Mouse (Mus musculus): Measurements from ENCODE around the gene Rnf111. TPM values are rescaled to one million over a fixed set of nuclear protein-coding genes. Genes with fewer than 3 reads are reported as not detected.
"Not testable (repeated sequence)": the region's sequence is repeated elsewhere in the genome, so short reads cannot be mapped to it uniquely, and the experiment has no call there.

Rnf111 gene
- polyA plus RNA-seq (2014; fragmentation: Nextera tagmentation; extraction: Ambion mirVana) = 32.9 and 35.2 TPM in 2 replicates

DNA sequence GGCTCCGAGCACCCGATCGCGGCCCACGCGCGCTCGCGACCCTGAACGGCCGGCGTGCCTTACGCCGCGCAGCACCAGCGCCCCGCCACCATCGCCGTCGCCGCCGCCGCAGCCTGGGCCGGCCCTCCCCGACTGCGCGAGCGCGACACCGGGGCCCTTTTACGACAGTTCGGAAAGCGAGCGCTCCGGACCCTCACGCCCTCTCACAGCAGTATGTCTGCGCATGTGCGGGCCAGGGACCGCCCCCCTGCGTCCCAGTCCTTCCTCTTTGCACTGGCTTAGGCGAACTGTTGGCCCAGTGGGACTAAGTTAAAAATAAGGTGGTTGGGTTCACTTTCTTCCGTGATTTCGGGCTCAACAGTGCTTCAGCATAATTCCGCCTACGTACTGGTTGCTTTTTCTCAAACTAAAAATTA lies at the start of gene Rnf111:
Gene Rnf111, minus strand, starts transcription at position 100 of the 416 bp plus-strand sequence.
- no peaks in the 10 kb centered on the region for H3K9me3 ChIP-seq (replicated peaks; ENCODE audit: control insufficient read depth, low read length)
- H3K4me1 ChIP-seq (ENCODE audit: control insufficient read depth, insufficient read depth, low read length) = no peaks in the 10 kb centered on the region
- peak within 1 kb of the TSS; percentile 99 for H3K4me3 ChIP-seq (ENCODE audit: low read depth, low read length)
- H3K4me2 ChIP-seq (ENCODE audit: low read depth, low read length) = peak within 1 kb of the TSS; percentile 53
- peak within 1 kb of the TSS; percentile 98 for H3K27ac ChIP-seq (replicated peaks; ENCODE audit: low read depth, low read length)
- WGBS = under 1% methylated on average over 43 of the region's 45 CpGs
- H3K36me3 ChIP-seq (replicated peaks; ENCODE audit: control insufficient read depth, insufficient read depth, low read depth, low read length) = no peaks in the 10 kb centered on the region
- H3K27me3 ChIP-seq (ENCODE audit: control insufficient read depth, insufficient read depth, low read length) = no peaks in the 10 kb centered on the region
- DNase-seq (ENCODE audit: low spot score) (peak; percentile 96), ATAC-seq (replicated peaks; ENCODE audit: insufficient number of reproducible peaks, low FRiP score, low TSS enrichment, low read depth) (peak; percentile 97)
- H3K9ac ChIP-seq (replicated peaks; ENCODE audit: low read length) = peak within 1 kb of the TSS; percentile 95

DNA sequence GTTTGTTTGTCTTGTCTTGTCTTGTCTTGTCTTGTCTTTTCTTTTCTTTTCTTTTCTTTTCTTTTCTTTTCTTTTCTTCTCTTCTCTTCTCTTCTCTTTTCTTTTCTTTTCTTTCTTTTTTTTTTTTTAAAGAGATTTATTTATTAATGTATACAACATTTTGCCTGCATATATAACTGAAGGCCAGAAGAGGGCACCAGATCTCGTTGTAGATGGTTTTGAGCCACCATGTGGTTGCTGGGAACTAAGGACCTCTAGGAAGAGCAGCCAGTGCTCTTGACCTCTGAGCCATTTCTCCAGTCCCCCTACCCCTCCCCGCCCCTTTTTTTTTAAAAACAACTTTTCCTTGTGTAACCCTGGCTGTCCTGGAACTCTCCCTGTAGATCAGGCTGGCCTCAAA lies 48.7 kb upstream of the Rnf111 start:
- not testable (repeated sequence) for H3K4me1 ChIP-seq (ENCODE audit: control insufficient read depth, insufficient read depth, low read length); H3K9ac ChIP-seq (replicated peaks; ENCODE audit: low read length); H3K36me3 ChIP-seq (replicated peaks; ENCODE audit: control insufficient read depth, insufficient read depth, low read depth, low read length); H3K4me2 ChIP-seq (ENCODE audit: low read depth, low read length); H3K27ac ChIP-seq (replicated peaks; ENCODE audit: low read depth, low read length); H3K9me3 ChIP-seq (replicated peaks; ENCODE audit: control insufficient read depth, low read length); DNase-seq (ENCODE audit: low spot score); H3K27me3 ChIP-seq (ENCODE audit: control insufficient read depth, insufficient read depth, low read length); H3K4me3 ChIP-seq (ENCODE audit: low read depth, low read length); ATAC-seq (replicated peaks; ENCODE audit: insufficient number of reproducible peaks, low FRiP score, low TSS enrichment, low read depth)
- WGBS = 92% methylated on average over 2 of the region's 2 CpGs

DNA sequence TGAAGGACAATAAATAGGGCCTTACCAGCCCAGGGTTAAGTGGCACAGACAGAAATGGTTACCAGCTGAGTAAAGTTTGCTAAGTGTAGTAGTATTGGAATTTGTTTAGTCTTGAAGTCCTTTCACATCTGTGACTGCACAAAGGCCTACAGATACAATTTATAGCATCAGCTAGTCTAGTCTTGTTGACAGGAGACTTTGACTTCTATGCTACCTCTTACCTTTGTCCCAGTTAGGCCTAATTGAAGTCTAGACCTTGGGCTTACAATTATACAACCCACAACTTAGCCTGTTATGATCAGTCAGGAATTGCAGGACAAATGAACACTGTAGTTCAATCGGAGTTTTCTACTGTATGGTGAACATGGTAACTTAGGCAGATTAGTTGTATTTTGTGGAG lies 48.0 kb upstream of the Rnf111 start:
- ATAC-seq (replicated peaks; ENCODE audit: insufficient number of reproducible peaks, low FRiP score, low TSS enrichment, low read depth) (no peak), DNase-seq (ENCODE audit: low spot score) (no peak)
- Histone ChIP-seq H3K9ac (replicated peaks; ENCODE audit: low read length) (no peak overlapping the region), H3K4me3 (ENCODE audit: low read depth, low read length) (no peak overlapping the region), H3K27ac (replicated peaks; ENCODE audit: low read depth, low read length) (no peak overlapping the region), H3K9me3 (replicated peaks; ENCODE audit: control insufficient read depth, low read length) (peaks cover 2% of the 10 kb centered on the region; the same call in 1 of the 2 replicates), H3K4me1 (ENCODE audit: control insufficient read depth, insufficient read depth, low read length) (no peaks in the 10 kb centered on the region), H3K4me2 (ENCODE audit: low read depth, low read length) (no peak overlapping the region), H3K27me3 (ENCODE audit: control insufficient read depth, insufficient read depth, low read length) (no peaks in the 10 kb centered on the region), H3K36me3 (replicated peaks; ENCODE audit: control insufficient read depth, insufficient read depth, low read depth, low read length) (peaks cover 4% of the 10 kb centered on the region)
- 90% methylated on average over 1 of the region's 1 CpGs for WGBS

DNA sequence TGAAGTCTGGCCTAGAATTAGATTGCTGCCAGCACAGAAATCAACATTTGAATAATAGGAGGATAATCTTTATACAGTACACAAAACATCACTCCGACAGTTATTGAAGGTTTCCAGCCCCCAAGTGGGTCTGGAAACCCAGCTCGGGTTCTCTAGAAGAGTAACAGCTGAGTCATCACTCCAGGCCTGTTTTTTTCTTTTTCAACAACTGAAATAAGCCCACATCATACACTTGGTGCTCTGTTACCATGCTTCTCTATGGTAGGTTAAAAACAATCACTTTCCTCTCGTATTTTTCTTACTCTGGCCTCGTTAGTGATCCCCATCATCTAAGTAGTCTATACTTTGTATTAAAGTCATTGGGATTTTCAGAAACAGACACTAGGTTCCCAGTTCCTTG lies 44.8 kb upstream of the Rnf111 start:
- Histone ChIP-seq H3K4me3 (ENCODE audit: low read depth, low read length) (no peak overlapping the region), H3K36me3 (replicated peaks; ENCODE audit: control insufficient read depth, insufficient read depth, low read depth, low read length) (peaks cover 4% of the 10 kb centered on the region)

DNA sequence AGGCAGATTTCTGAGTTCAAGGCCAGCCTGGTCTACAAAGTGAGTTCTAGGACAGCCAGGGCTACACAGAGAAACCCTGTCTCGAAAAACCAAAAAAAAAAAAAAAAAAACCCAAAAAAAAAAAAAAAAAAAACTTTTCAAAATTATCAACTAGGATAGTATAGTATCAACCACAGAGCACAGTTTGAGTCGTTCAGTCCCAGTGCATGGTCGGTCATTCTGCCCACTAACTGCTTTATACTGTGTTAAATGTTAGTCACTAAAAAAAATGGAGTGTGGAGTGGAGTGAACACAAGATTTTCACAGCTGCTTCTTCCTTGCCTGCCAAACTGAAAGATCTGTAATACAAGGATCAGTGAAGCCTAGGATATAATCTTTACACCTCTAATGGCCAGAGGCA lies 43.1 kb upstream of the Rnf111 start:
- not testable (repeated sequence) for ATAC-seq (replicated peaks; ENCODE audit: insufficient number of reproducible peaks, low FRiP score, low TSS enrichment, low read depth); H3K4me2 ChIP-seq (ENCODE audit: low read depth, low read length); H3K4me3 ChIP-seq (ENCODE audit: low read depth, low read length); H3K9ac ChIP-seq (replicated peaks; ENCODE audit: low read length); DNase-seq (ENCODE audit: low spot score); H3K4me1 ChIP-seq (ENCODE audit: control insufficient read depth, insufficient read depth, low read length); H3K9me3 ChIP-seq (replicated peaks; ENCODE audit: control insufficient read depth, low read length); H3K36me3 ChIP-seq (replicated peaks; ENCODE audit: control insufficient read depth, insufficient read depth, low read depth, low read length); H3K27me3 ChIP-seq (ENCODE audit: control insufficient read depth, insufficient read depth, low read length); H3K27ac ChIP-seq (replicated peaks; ENCODE audit: low read depth, low read length)
- WGBS = 87% methylated on average over 3 of the region's 3 CpGs

More for the DNA sequence above, 44.8 kb upstream of the Rnf111 start:
- ATAC-seq (replicated peaks; ENCODE audit: insufficient number of reproducible peaks, low FRiP score, low TSS enrichment, low read depth) (no peak), DNase-seq (ENCODE audit: low spot score) (no peak)
- Histone ChIP-seq H3K9me3 (replicated peaks; ENCODE audit: control insufficient read depth, low read length) (peaks cover 2% of the 10 kb centered on the region; the same call in 1 of the 2 replicates), H3K9ac (replicated peaks; ENCODE audit: low read length) (no peak overlapping the region), H3K27ac (replicated peaks; ENCODE audit: low read depth, low read length) (no peak overlapping the region), H3K4me1 (ENCODE audit: control insufficient read depth, insufficient read depth, low read length) (no peaks in the 10 kb centered on the region), H3K4me2 (ENCODE audit: low read depth, low read length) (no peak overlapping the region), H3K27me3 (ENCODE audit: control insufficient read depth, insufficient read depth, low read length) (no peaks in the 10 kb centered on the region)
- WGBS = 87% methylated on average over 4 of the region's 4 CpGs

DNA sequence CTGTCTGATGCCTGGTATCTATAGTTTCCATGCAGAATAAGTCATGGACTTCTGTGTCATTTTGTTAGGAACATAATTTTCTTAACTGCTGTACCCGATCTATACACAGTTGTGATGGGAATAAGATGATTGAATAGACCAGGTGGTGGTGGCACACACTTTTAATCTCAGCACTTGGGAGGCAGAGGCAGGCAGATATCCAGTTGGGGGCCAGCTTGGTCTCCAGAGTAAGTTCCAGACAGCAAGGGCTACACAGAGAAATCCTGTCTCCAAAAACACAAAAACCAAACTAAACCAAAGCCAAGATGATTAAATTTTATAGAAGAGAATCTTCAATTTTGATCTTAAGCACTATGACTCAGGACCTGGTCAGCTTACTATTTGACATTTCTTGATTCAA lies 41.3 kb upstream of the Rnf111 start:
- Histone ChIP-seq H3K9ac (replicated peaks; ENCODE audit: low read length) (no peak overlapping the region), H3K4me2 (ENCODE audit: low read depth, low read length) (no peak overlapping the region), H3K4me3 (ENCODE audit: low read depth, low read length) (no peak overlapping the region), H3K27me3 (ENCODE audit: control insufficient read depth, insufficient read depth, low read length) (no peaks in the 10 kb centered on the region), H3K27ac (replicated peaks; ENCODE audit: low read depth, low read length) (no peak overlapping the region), H3K9me3 (replicated peaks; ENCODE audit: control insufficient read depth, low read length) (no peaks in the 10 kb centered on the region), H3K4me1 (ENCODE audit: control insufficient read depth, insufficient read depth, low read length) (no peaks in the 10 kb centered on the region), H3K36me3 (replicated peaks; ENCODE audit: control insufficient read depth, insufficient read depth, low read depth, low read length) (no peaks in the 10 kb centered on the region)
- DNase-seq (ENCODE audit: low spot score) = no peak
- no peak for ATAC-seq (replicated peaks; ENCODE audit: insufficient number of reproducible peaks, low FRiP score, low TSS enrichment, low read depth)
- 58% methylated on average over 1 of the region's 1 CpGs for WGBS

DNA sequence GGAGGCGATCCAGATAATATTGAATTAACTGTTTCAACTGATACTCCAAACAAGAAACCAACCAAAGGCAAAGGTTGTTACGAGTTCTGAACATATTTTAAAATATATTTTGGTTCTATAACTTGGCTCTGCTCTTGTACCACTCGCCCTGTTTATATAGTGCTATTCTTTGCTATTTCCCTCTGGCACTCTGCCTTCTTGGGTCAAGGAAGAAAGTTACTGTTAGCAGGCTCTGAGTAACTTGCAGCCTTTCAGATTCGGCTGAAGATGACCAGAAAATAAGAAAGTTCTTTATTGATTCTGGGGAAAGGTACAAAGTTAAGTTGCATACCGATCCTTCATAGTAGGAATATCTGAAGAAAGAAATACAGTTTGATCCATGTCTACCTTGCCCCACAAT lies 40.5 kb upstream of the Rnf111 start:
- WGBS = 79% methylated on average over 5 of the region's 5 CpGs
- peak overlapping the region; percentile 17; the same call in 1 of the 2 replicates for H3K4me2 ChIP-seq (ENCODE audit: low read depth, low read length)
- H3K36me3 ChIP-seq (replicated peaks; ENCODE audit: control insufficient read depth, insufficient read depth, low read depth, low read length) = no peaks in the 10 kb centered on the region
- H3K4me1 ChIP-seq (ENCODE audit: control insufficient read depth, insufficient read depth, low read length) = no peaks in the 10 kb centered on the region
- no peak for ATAC-seq (replicated peaks; ENCODE audit: insufficient number of reproducible peaks, low FRiP score, low TSS enrichment, low read depth)
- no peak for DNase-seq (ENCODE audit: low spot score)
- H3K27ac ChIP-seq (replicated peaks; ENCODE audit: low read depth, low read length) = no peak overlapping the region
- no peaks in the 10 kb centered on the region for H3K9me3 ChIP-seq (replicated peaks; ENCODE audit: control insufficient read depth, low read length)
- peak overlapping the region; percentile 91 for H3K4me3 ChIP-seq (ENCODE audit: low read depth, low read length)
- H3K9ac ChIP-seq (replicated peaks; ENCODE audit: low read length) = no peak overlapping the region; the same call in 1 of the 2 replicates
- H3K27me3 ChIP-seq (ENCODE audit: control insufficient read depth, insufficient read depth, low read length) = no peaks in the 10 kb centered on the region

DNA sequence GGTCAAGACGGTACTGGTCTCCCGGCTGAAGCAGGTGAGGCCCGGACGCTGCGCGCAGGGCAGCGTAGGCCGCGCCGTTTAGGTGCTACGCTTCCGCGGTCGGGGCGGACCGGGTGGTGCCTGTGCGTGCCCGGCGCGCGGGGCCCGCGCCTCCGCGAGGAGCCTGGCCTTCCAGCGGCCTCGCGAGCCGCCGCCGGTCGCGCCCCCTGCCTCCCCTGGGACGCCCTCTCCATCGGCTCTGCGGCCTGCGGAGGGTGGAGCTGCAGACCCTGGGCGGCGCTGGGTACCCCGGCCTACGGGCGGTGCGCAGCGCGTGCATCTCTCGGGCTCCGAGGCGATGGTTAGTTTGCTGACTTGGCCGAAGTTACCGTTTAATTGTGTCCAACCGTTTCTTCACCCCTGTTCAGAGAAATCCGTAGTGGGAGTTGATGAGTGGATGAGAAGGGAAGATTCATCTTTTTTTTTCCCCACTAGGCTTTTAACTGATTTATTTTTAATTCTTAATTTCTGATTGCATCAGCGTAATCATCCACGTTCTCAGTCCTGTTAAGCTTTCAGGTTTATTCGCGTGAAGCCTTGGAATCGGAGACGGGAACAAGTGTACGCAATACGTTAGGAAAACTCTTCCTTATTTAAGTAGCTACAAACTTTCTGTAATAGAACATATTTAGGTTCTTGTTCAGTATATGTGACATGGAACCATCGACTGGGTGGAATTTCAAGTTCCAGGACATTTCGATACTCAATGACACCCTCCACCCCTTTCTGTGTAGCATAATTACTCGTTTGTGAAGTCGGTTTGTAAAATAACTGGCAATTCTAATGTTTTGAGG lies 39.7 kb upstream of the Rnf111 start:
- peak; percentile 71 for DNase-seq (ENCODE audit: low spot score)
- ATAC-seq (replicated peaks; ENCODE audit: insufficient number of reproducible peaks, low FRiP score, low TSS enrichment, low read depth) = peak; percentile 83
- no peaks in the 10 kb centered on the region for H3K4me1 ChIP-seq (ENCODE audit: control insufficient read depth, insufficient read depth, low read length)
- H3K4me3 ChIP-seq (ENCODE audit: low read depth, low read length) = peak overlapping the region; percentile 91
- peak overlapping the region; percentile 53 for H3K4me2 ChIP-seq (ENCODE audit: low read depth, low read length)
- 2% methylated on average over 64 of the region's 64 CpGs for WGBS
- H3K36me3 ChIP-seq (replicated peaks; ENCODE audit: control insufficient read depth, insufficient read depth, low read depth, low read length) = no peaks in the 10 kb centered on the region
- H3K9ac ChIP-seq (replicated peaks; ENCODE audit: low read length) = peak overlapping the region; percentile 95
- peak overlapping the region; percentile 97 for H3K27ac ChIP-seq (replicated peaks; ENCODE audit: low read depth, low read length)
- no peaks in the 10 kb centered on the region for H3K9me3 ChIP-seq (replicated peaks; ENCODE audit: control insufficient read depth, low read length)
- H3K27me3 ChIP-seq (ENCODE audit: control insufficient read depth, insufficient read depth, low read length) = no peaks in the 10 kb centered on the region

All from embryonic facial prominence, embryonic 11.5 days (tissue).